Mouse (Mus musculus): ENCODE measurements around the gene Rbpj. TPM values are rescaled to one million over a fixed set of nuclear protein-coding genes. Genes with fewer than 3 reads are reported as not detected.

Rbpj gene
- polyA plus RNA-seq, 1 experiment from 2014 or later: 38.7 TPM

DNA sequence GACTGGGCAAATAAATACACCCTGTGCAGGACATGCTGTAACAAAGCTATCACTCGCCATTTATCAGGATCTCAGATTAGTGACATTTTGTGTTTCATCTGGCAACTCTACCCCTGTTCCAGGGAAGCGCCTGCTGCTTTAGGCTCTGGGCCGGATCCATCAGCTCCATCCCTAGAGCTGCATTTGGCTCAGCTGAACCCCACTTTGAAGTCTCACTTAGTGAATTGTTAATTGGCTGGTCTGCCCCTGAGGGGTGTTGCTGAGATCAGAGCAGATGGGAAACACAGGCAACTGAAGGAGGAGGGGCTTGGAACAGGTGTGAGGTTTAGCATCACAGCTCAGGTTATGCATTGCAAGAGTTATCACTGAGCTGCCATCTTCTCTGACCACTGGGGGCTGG lies 225.6 kb downstream of the Rbpj start:
- Histone ChIP-seq H3K9ac (replicated peaks; ENCODE audit: low read depth, low read length) (no peak overlapping the region), H3K27ac (ENCODE audit: low read length) (no peak overlapping the region), H3K4me3 (replicated peaks; ENCODE audit: low read length) (no peak overlapping the region), H3K4me1 (replicated peaks; ENCODE audit: control insufficient read depth, insufficient read depth, low read length) (peaks cover 4% of the 10 kb centered on the region; the same call in 1 of the 2 replicates), H3K36me3 (ENCODE audit: control insufficient read depth, insufficient read depth) (no peaks in the 10 kb centered on the region), H3K4me2 (ENCODE audit: low read length) (no peak overlapping the region), H3K9me3 (ENCODE audit: control insufficient read depth, low read length) (no peaks in the 10 kb centered on the region), H3K27me3 (replicated peaks; ENCODE audit: control insufficient read depth, insufficient read depth, low read length) (no peaks in the 10 kb centered on the region)
- ATAC-seq: peak; percentile 58
- WGBS: 53% methylated on average over 3 of the region's 3 CpGs

DNA sequence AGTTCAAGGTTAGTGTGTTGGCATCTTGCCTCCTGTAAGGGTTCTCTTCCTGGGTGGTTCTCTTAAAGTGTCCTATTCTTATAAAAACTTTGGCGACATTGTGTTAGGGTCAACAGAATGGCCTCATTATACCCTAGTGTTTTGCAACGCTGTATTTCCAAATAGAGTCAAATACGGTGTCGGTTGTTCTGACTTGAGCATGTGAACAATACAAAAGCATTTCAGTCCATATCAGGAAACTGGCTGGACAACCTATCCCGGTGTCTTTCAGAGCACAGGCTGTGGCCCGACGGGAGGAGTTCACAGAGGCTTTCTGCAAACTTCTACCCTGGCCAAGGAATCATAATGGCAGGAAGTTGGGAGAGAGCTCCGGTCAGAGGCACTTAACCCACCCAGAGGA lies 226.1 kb downstream of the Rbpj start:
- H3K27me3 ChIP-seq (replicated peaks; ENCODE audit: control insufficient read depth, insufficient read depth, low read length): no peaks in the 10 kb centered on the region
- H3K9ac ChIP-seq (replicated peaks; ENCODE audit: low read depth, low read length): no peak overlapping the region
- no peak for ATAC-seq
- H3K4me3 ChIP-seq (replicated peaks; ENCODE audit: low read length): no peak overlapping the region
- no peak overlapping the region for H3K4me2 ChIP-seq (ENCODE audit: low read length)
- peaks cover 4% of the 10 kb centered on the region; the same call in 1 of the 2 replicates for H3K4me1 ChIP-seq (replicated peaks; ENCODE audit: control insufficient read depth, insufficient read depth, low read length)
- no peak overlapping the region for H3K27ac ChIP-seq (ENCODE audit: low read length)
- WGBS: 95% methylated on average over 8 of the region's 8 CpGs
- no peaks in the 10 kb centered on the region for H3K36me3 ChIP-seq (ENCODE audit: control insufficient read depth, insufficient read depth)
- no peaks in the 10 kb centered on the region for H3K9me3 ChIP-seq (ENCODE audit: control insufficient read depth, low read length)

DNA sequence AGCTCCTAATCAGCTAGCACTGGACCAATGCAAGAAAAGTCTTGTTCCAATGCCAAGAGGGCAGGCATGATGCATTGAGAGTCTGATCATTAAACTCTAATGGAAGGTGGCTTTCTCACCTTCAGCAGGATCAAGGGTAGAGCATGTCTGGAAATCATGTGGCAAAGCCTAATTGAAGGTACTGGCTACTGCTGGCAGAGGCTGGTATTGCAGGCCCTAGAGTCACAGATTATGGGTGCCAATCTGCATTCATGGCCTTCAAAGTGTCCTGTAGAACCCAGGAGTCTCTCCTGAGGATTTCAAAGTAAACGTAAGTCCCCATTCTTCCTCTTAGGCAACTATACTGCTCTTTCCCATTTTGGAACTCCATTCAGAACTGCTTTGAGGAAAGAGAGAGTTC lies 226.7 kb downstream of the Rbpj start:
- Histone ChIP-seq H3K9ac (replicated peaks; ENCODE audit: low read depth, low read length) (no peak overlapping the region), H3K27ac (ENCODE audit: low read length) (no peak overlapping the region), H3K36me3 (ENCODE audit: control insufficient read depth, insufficient read depth) (no peaks in the 10 kb centered on the region), H3K4me2 (ENCODE audit: low read length) (no peak overlapping the region), H3K4me3 (replicated peaks; ENCODE audit: low read length) (no peak overlapping the region), H3K4me1 (replicated peaks; ENCODE audit: control insufficient read depth, insufficient read depth, low read length) (peaks cover 4% of the 10 kb centered on the region; the same call in 1 of the 2 replicates), H3K9me3 (ENCODE audit: control insufficient read depth, low read length) (no peaks in the 10 kb centered on the region), H3K27me3 (replicated peaks; ENCODE audit: control insufficient read depth, insufficient read depth, low read length) (no peaks in the 10 kb centered on the region)
- no peak for ATAC-seq
- WGBS: 94% methylated on average over 1 of the region's 1 CpGs

DNA sequence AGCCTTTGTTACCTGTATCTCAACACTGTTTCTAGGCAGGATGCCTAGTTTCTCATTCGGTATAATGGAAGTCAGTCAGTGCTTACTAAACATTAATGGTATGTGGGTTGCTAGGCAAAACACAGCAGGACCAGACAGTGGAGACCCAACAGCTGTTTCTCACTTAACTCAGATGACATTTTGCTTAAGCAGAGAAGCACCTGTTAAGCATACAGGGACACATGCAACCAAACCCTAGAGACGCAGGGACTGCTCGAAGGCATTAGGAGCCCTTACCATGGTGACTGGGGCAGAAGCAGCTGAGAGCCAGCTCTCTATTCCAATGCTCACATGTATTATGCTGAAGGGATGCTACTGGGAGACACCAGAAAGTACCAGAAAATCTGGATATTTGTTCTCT lies 230.7 kb downstream of the Rbpj start:
- Histone ChIP-seq H3K27ac (ENCODE audit: low read length) (no peak overlapping the region), H3K9ac (replicated peaks; ENCODE audit: low read depth, low read length) (no peak overlapping the region), H3K9me3 (ENCODE audit: control insufficient read depth, low read length) (no peaks in the 10 kb centered on the region), H3K4me3 (replicated peaks; ENCODE audit: low read length) (no peak overlapping the region), H3K27me3 (replicated peaks; ENCODE audit: control insufficient read depth, insufficient read depth, low read length) (no peaks in the 10 kb centered on the region), H3K4me2 (ENCODE audit: low read length) (no peak overlapping the region), H3K36me3 (ENCODE audit: control insufficient read depth, insufficient read depth) (no peaks in the 10 kb centered on the region), H3K4me1 (replicated peaks; ENCODE audit: control insufficient read depth, insufficient read depth, low read length) (no peaks in the 10 kb centered on the region)
- 75% methylated on average over 3 of the region's 3 CpGs for WGBS
- ATAC-seq: no peak

DNA sequence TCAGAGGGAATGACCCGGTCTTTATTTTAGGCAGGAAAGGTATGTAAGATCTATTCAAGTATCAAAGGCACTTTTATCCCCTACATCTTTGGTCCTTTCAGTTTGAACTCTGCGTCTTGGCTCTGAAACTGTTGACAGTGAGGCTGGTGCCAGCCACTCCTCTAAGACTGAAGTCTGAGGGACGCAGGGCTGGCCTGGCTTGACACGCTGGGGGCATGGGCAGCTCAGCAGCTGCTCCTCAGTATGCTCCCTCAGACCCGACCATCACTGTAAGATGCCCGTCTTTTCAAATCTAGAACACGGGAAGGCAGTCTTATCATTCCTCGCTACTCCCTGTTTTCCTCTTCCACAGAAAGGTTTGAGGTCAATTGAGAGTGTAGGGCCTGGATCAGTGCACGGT lies 231.8 kb downstream of the Rbpj start:
- Histone ChIP-seq H3K4me1 (replicated peaks; ENCODE audit: control insufficient read depth, insufficient read depth, low read length) (no peaks in the 10 kb centered on the region), H3K9ac (replicated peaks; ENCODE audit: low read depth, low read length) (no peak overlapping the region), H3K4me3 (replicated peaks; ENCODE audit: low read length) (no peak overlapping the region), H3K4me2 (ENCODE audit: low read length) (no peak overlapping the region), H3K9me3 (ENCODE audit: control insufficient read depth, low read length) (no peaks in the 10 kb centered on the region), H3K27ac (ENCODE audit: low read length) (no peak overlapping the region), H3K36me3 (ENCODE audit: control insufficient read depth, insufficient read depth) (no peaks in the 10 kb centered on the region), H3K27me3 (replicated peaks; ENCODE audit: control insufficient read depth, insufficient read depth, low read length) (no peaks in the 10 kb centered on the region)
- ATAC-seq: no peak
- WGBS: 74% methylated on average over 9 of the region's 9 CpGs

DNA sequence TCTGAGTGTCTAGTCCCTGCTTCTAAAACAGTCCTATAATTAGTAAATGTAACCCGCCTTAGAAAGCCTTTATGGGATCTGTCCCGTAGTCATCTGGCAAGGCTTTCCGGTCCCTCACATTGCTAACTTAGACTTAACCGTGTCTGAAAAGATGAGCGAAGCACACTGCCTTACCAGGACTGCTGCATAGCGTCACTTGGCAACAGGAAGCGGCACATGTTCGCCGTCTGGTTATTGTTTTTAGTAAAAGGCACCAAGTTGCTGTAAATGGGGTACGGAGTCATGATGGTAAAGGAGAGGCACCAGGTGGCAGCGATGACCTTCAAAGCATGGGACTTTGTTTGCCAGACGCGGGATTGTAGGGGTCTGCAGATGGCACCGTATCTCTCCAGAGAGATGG lies 236.7 kb downstream of the Rbpj start:
- Histone ChIP-seq H3K9me3 (ENCODE audit: control insufficient read depth, low read length) (no peaks in the 10 kb centered on the region), H3K27ac (ENCODE audit: low read length) (no peak overlapping the region), H3K4me2 (ENCODE audit: low read length) (no peak overlapping the region), H3K36me3 (ENCODE audit: control insufficient read depth, insufficient read depth) (no peaks in the 10 kb centered on the region), H3K4me1 (replicated peaks; ENCODE audit: control insufficient read depth, insufficient read depth, low read length) (peaks cover 9% of the 10 kb centered on the region), H3K27me3 (replicated peaks; ENCODE audit: control insufficient read depth, insufficient read depth, low read length) (no peaks in the 10 kb centered on the region), H3K9ac (replicated peaks; ENCODE audit: low read depth, low read length) (no peak overlapping the region), H3K4me3 (replicated peaks; ENCODE audit: low read length) (no peak overlapping the region)
- 81% methylated on average over 14 of the region's 14 CpGs for WGBS
- ATAC-seq: no peak

Other genes starting within 250 kb of the Rbpj start
- 63.6 and 75.6 TPM in 2 replicates for gene Smim20, start 199.1 kb upstream of the Rbpj start, polyA plus RNA-seq (2015; fragmentation: Nextera tagmentation; extraction: Ambion mirVana)
- gene Cckar, start 241.6 kb downstream of the Rbpj start, polyA plus RNA-seq (2015; fragmentation: Nextera tagmentation; extraction: Ambion mirVana): 0.37 and 0.46 TPM in 2 replicates